8 mouse cellular contexts compared by ENCODE assay signal in the genomic region with DNA sequence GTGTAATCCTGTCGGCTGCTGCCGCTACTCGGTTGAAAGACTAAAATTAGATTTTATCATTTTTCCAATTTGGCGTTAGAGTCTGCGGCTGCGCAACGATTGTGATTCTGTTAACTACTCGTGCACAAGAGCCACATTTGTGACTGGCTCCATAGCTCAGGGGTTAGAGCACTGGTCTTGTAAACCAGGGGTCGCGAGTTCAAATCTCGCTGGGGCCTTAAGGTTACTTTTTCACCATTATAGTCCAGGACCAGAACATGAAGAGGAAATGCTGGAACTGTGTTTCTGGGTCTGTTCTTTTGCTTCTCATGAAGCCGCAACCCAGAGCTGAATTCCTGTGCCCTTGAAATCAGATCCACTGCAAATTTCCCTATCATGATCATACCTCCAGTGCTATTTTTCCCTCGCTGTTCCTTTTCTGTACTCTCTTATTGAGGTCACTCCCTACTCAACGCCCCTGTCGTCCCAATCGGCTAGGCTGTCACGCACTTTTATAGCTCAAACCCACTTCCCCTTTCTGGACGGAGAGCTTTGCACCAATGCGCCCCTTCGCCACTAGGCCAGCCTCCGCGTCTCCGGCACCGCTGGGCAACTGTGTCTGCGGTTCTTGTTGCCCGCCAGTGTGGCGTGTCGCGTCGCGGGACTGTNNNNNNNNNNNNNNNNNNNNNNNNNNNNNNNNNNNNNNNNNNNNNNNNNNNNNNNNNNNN. TPM values are rescaled to one million over a fixed set of nuclear protein-coding genes. Genes with fewer than 3 reads are reported as not detected.
DNase-seq lines count a peak whose midpoint lies in the region; ATAC-seq lines count a peak whose summit lies in the region.

No protein-coding gene starts in this region.

- H3K27ac ChIP-seq in heart, embryonic 13.5 days (replicated peaks): 0 out of 2 replicates have a peak overlapping the region, but pooled peaks have one; percentile 12
- H3K27ac ChIP-seq in liver, embryonic 12.5 days: peak overlapping the region; percentile 57
- no peak overlapping the region for H3K27ac ChIP-seq in stomach, embryonic 14.5 days (ENCODE audit: low read length)

- WGBS in heart, embryonic 13.5 days: under 1% methylated on average over 31 of the region's 31 CpGs
- WGBS in liver, embryonic 12.5 days (ENCODE audit: insufficient replicate concordance): 2% methylated on average over 31 of the region's 31 CpGs
- WGBS in stomach, embryonic 14.5 days: under 1% methylated on average over 31 of the region's 31 CpGs

- peaks cover 42% of the 10 kb centered on the region for H3K27me3 ChIP-seq in erythroblast, embryonic 14.5 days (ENCODE audit: control insufficient read depth)
- H3K27me3 ChIP-seq in heart, embryonic 13.5 days (replicated peaks): peaks cover 20% of the 10 kb centered on the region
- peaks cover 20% of the 10 kb centered on the region for H3K27me3 ChIP-seq in liver, embryonic 12.5 days (replicated peaks)
- no peaks in the 10 kb centered on the region for H3K27me3 ChIP-seq in stomach, embryonic 14.5 days (ENCODE audit: control insufficient read depth, insufficient read depth, low read length)

- peaks cover 60% of the 10 kb centered on the region for H3K4me1 ChIP-seq in erythroblast, embryonic 14.5 days (ENCODE audit: control insufficient read depth)
- peaks cover 39% of the 10 kb centered on the region for H3K4me1 ChIP-seq in heart, embryonic 13.5 days
- H3K4me1 ChIP-seq in liver, embryonic 12.5 days: peaks cover 52% of the 10 kb centered on the region
- peaks cover 9% of the 10 kb centered on the region for H3K4me1 ChIP-seq in stomach, embryonic 14.5 days (ENCODE audit: control insufficient read depth, insufficient read depth, low read length)

- peak; percentile 92 for DNase-seq in CD4-positive, CD25-positive, alpha-beta regulatory T cell, adult 2 months (ENCODE audit: low read depth, low spot score)
- DNase-seq in brain, embryonic 18.5 days (ENCODE audit: low read depth, low spot score): peak; percentile 68
- DNase-seq in kidney, postnatal 10 days: peak; percentile 89
- DNase-seq in naive thymus-derived CD4-positive, alpha-beta T cell, adult 2 months (ENCODE audit: low read depth): peak; percentile 94

- peak overlapping the region; percentile 93 for H3K4me2 ChIP-seq in heart, embryonic 13.5 days
- H3K4me2 ChIP-seq in liver, embryonic 12.5 days: peak overlapping the region; percentile 96
- peak overlapping the region; percentile 75 for H3K4me2 ChIP-seq in stomach, embryonic 14.5 days (replicated peaks; ENCODE audit: low read depth, low read length)

- H3K36me3 ChIP-seq in erythroblast, embryonic 14.5 days (ENCODE audit: control insufficient read depth): no peaks in the 10 kb centered on the region
- no peaks in the 10 kb centered on the region for H3K36me3 ChIP-seq in heart, embryonic 13.5 days
- no peaks in the 10 kb centered on the region for H3K36me3 ChIP-seq in liver, embryonic 12.5 days
- no peaks in the 10 kb centered on the region for H3K36me3 ChIP-seq in stomach, embryonic 14.5 days (ENCODE audit: control insufficient read depth, insufficient read depth, low read length)

- peaks cover 6% of the 10 kb centered on the region for H3K9me3 ChIP-seq in erythroblast, embryonic 14.5 days (ENCODE audit: control insufficient read depth, low read length)
- H3K9me3 ChIP-seq in heart, embryonic 13.5 days: no peaks in the 10 kb centered on the region
- H3K9me3 ChIP-seq in liver, embryonic 12.5 days (replicated peaks): no peaks in the 10 kb centered on the region
- no peaks in the 10 kb centered on the region for H3K9me3 ChIP-seq in stomach, embryonic 14.5 days (ENCODE audit: control insufficient read depth, low read depth, low read length)

- H3K4me3 ChIP-seq in erythroblast, embryonic 14.5 days (replicated peaks): peak overlapping the region; percentile 76
- H3K4me3 ChIP-seq in heart, embryonic 13.5 days: peak overlapping the region; percentile 81
- H3K4me3 ChIP-seq in liver, embryonic 12.5 days: peak overlapping the region; percentile 74
- peak overlapping the region; percentile 61 for H3K4me3 ChIP-seq in stomach, embryonic 14.5 days (ENCODE audit: low read depth, low read length)

- peak; percentile 51; the same call in 1 of the 2 replicates for ATAC-seq in heart, embryonic 13.5 days (ENCODE audit: extremely low read depth, insufficient number of reproducible peaks, low FRiP score, low TSS enrichment)
- ATAC-seq in liver, embryonic 12.5 days: peak; percentile 62
- ATAC-seq in stomach, embryonic 14.5 days (ENCODE audit: insufficient number of reproducible peaks, insufficient read depth, low FRiP score, low read depth): peak; percentile 62

- H3K9ac ChIP-seq in heart, embryonic 13.5 days: peak overlapping the region; percentile 81
- H3K9ac ChIP-seq in liver, embryonic 12.5 days: peak overlapping the region; percentile 74
- no peak overlapping the region; the same call in 1 of the 2 replicates for H3K9ac ChIP-seq in stomach, embryonic 14.5 days (replicated peaks; ENCODE audit: low read depth, low read length)

RNA-seq across cellular contexts. Expression of a gene that starts 17.9 kb away (rescaled TPM):
- polyA plus RNA-seq in erythroblast, embryonic 14.5 days (2012): 0.11 TPM in 1 of 2 replicates, not detected in the other
- 8.4 and 10.6 TPM in 2 replicates for polyA plus RNA-seq in heart, embryonic 13.5 days (2015; fragmentation: Nextera tagmentation; extraction: Ambion mirVana)
- polyA plus RNA-seq in liver, embryonic 12.5 days (2016; fragmentation: Nextera tagmentation; extraction: Ambion mirVana): 16.3 and 16.5 TPM in 2 replicates
- polyA plus RNA-seq in stomach, embryonic 14.5 days (2014; fragmentation: Nextera tagmentation; extraction: Ambion mirVana): 12.9 and 13.2 TPM in 2 replicates

RNA-seq across cellular contexts. Expression of a gene that starts 27.2 kb away (rescaled TPM):
- polyA plus RNA-seq in erythroblast, embryonic 14.5 days (2012): 4.5 and 4.6 TPM in 2 replicates
- polyA plus RNA-seq in heart, embryonic 13.5 days (2015; fragmentation: Nextera tagmentation; extraction: Ambion mirVana): 0.53 and 1.2 TPM in 2 replicates
- 4.1 and 5.0 TPM in 2 replicates for polyA plus RNA-seq in liver, embryonic 12.5 days (2016; fragmentation: Nextera tagmentation; extraction: Ambion mirVana)
- 4.5 and 4.9 TPM in 2 replicates for polyA plus RNA-seq in stomach, embryonic 14.5 days (2014; fragmentation: Nextera tagmentation; extraction: Ambion mirVana)

RNA-seq across cellular contexts. Expression of a gene that starts 27.7 kb away (rescaled TPM):
- not detected in 2 replicates for polyA plus RNA-seq in erythroblast, embryonic 14.5 days (2012)
- 0.56 and 0.88 TPM in 2 replicates for polyA plus RNA-seq in heart, embryonic 13.5 days (2015; fragmentation: Nextera tagmentation; extraction: Ambion mirVana)
- not detected in 2 replicates for polyA plus RNA-seq in liver, embryonic 12.5 days (2016; fragmentation: Nextera tagmentation; extraction: Ambion mirVana)
- 1.4 and 2.1 TPM in 2 replicates for polyA plus RNA-seq in stomach, embryonic 14.5 days (2014; fragmentation: Nextera tagmentation; extraction: Ambion mirVana)

RNA-seq across cellular contexts. Expression of a gene that starts 36.5 kb away (rescaled TPM):
- 2.6 and 3.9 TPM in 2 replicates for polyA plus RNA-seq in erythroblast, embryonic 14.5 days (2012)
- 3.2 TPM in 2 replicates for polyA plus RNA-seq in heart, embryonic 13.5 days (2015; fragmentation: Nextera tagmentation; extraction: Ambion mirVana)
- polyA plus RNA-seq in liver, embryonic 12.5 days (2016; fragmentation: Nextera tagmentation; extraction: Ambion mirVana): 2.1 and 2.3 TPM in 2 replicates
- 5.8 and 6.2 TPM in 2 replicates for polyA plus RNA-seq in stomach, embryonic 14.5 days (2014; fragmentation: Nextera tagmentation; extraction: Ambion mirVana)

RNA-seq across cellular contexts. Expression of a gene that starts 48.4 kb away (rescaled TPM):
- polyA plus RNA-seq in erythroblast, embryonic 14.5 days (2012): not detected in 2 replicates
- polyA plus RNA-seq in heart, embryonic 13.5 days (2015; fragmentation: Nextera tagmentation; extraction: Ambion mirVana): 0.17 and 0.22 TPM in 2 replicates
- 0.19 and 0.33 TPM in 2 replicates for polyA plus RNA-seq in liver, embryonic 12.5 days (2016; fragmentation: Nextera tagmentation; extraction: Ambion mirVana)
- polyA plus RNA-seq in stomach, embryonic 14.5 days (2014; fragmentation: Nextera tagmentation; extraction: Ambion mirVana): 0.12 and 0.28 TPM in 2 replicates
